Mouse (Mus musculus) liver, adult 2 months (tissue): ENCODE data around the gene Dirc2.

Source experiments
- CTCF ChIP-seq: fragments of 200-500 bp; IDR thresholded peaks from 2 replicates; pipeline ENCODE4 v1.5.1; 2011; ENCODE audit warnings: low read depth, low read length, control low read depth
- POLR2A ChIP-seq: fragments of 200-500 bp; IDR thresholded peaks from 2 replicates; pipeline ENCODE4 v1.6.1; 2011; ENCODE audit warnings: low read length, control low read depth; ENCODE audit not compliant: insufficient read depth; ENCODE audit errors: extremely low read depth

- TF ChIP-seq POLR2A (no peak), CTCF (no peak)
Observed at GRCm38 (mm10) chr16:35755502-35756334, 13.4 kb downstream of the Dirc2 start.
